Mouse (Mus musculus) CD4-positive naive resting alpha-beta T cell, adult 57 days (primary cell): ENCODE data around the gene Lyst. TPM values are rescaled to one million over a fixed set of nuclear protein-coding genes. Genes with fewer than 3 reads are reported as not detected.

Experiments
- total RNA-seq: library from RNA; stranded (reverse); gene quantifications from one replicate; pipeline ENCODE4 v1.2.4, GENCODE M21; 2023

Gene Lyst
- total RNA-seq: 85.5 TPM

DNA sequence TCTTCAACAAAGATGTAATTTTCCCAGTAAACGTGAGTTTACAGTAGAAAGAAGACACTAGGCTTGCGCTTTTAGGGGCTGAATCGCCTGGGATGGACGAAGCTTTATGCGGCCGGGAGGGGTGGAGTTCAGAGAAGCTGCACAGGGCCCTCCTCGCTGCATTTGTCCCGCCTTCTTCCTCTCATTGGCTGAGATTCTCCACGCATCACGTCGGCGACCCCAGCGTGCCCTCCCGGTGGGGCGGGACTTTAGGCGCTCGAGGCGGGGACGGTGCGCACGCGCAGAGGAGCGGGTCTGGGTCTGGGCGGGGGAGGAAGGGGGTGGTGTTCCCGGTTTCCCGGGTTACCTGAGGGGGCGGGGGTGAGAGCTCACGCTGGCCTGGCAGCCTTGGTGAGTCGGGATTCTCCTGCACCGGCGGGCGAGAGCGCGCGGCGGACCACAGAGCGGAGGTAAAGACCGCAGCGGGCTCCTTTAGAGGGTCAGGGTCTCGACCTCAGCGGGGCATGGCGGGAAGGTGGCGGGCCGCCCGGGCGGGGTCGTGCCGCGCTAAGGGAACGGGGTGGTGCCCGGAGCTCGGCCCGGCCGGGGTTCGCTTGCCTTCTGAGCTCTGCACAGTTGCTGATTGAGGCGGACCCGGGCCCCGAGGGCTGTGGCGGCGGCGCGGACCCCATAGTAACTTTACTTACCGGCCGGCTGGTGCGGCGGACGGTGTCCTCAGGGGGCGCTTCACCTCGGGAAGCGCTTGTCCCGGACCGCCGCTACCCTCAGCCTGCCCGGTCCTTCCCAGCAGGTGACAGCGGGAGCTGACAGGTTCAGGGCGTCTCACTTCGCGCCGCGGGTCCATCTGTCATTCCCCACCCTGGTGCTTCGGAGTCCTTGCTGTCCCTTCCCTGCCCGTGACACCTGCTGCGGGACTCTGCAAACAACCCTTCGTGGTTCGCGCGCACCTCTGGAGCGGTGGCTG lies at the start of gene Lyst:
Gene Lyst, plus strand, starts transcription at position 350 of the 964 bp plus-strand sequence.

DNA sequence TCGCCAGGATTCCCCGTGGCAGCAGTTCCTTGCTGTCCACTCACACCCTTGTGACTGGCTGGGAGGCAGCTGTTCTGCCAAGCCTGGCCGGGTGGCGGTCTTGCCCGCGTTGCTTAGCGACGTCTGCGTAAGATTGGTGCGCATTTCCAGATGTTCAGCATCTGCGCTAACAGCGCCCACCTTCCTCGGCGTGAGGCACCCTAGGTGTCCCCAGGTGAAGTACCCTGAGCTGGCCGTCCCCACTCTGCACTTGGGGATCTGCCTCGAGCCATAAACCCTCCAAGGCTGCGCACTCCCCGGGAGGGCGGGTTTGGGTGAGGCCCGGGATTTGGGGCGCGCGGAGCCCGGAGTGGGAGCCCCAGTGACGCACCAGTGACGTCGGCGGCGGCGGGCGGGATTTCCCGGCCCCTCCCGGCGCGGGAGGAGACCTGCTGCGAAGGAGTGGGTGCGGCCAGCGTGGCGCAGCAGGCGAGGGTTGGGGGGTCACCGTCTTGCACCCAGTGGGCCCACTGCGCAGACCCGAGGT lies 193.8 kb downstream of the Lyst start, which contains the start of gene Gng4:
Gene Gng4, plus strand, starts transcription at position 166 of the 526 bp plus-strand sequence.

Other genes with a start within 250 kb of the Lyst start
- gene Gpr137b, start 196.4 kb upstream of the Lyst start, total RNA-seq: 4.4 TPM
- gene Nid1, start 152.8 kb upstream of the Lyst start, total RNA-seq: 0.86 TPM
- not detected for gene Gng4, start 193.7 kb downstream of the Lyst start, total RNA-seq